Mouse (Mus musculus) limb, embryonic 14.5 days (tissue): ENCODE measurements at regions not wholly inside any gene's neighbourhood (a gene's known extent, or its start where the extent isn't known, plus 50 kb on each side); places are given as distances from the start of the nearest gene placed in this dataset.
"Not testable (repeated sequence)": the region's sequence is repeated elsewhere in the genome, so short reads cannot be mapped to it uniquely, and the experiment has no call there.

Experiments used
- ATAC-seq: fragments of 200-750 bp; cut with Nextera tagmentation; 2 replicates; pipeline ENCODE4 v1.8.0; 2017; ENCODE audit warnings: low read depth, moderate number of reproducible peaks, moderate TSS enrichment; ENCODE audit not compliant: low FRiP score
- DNase-seq: peaks from one replicate; pipeline ENCODE4 v3.0.0-alpha.2; 2015; ENCODE audit warnings: low spot score
- H3K27ac ChIP-seq: fragments of 300-500 bp; sonication (generic); replicated peaks from 2 replicates; pipeline ENCODE4 v1.5.1; 2014; ENCODE audit warnings: low read depth, mild to moderate bottlenecking, low read length, moderate library complexity, mixed read lengths
- H3K27me3 ChIP-seq: fragments of 300-500 bp; sonication (generic); 2 replicates; pipeline ENCODE4 v1.6.1; 2014; ENCODE audit warnings: low read length, mixed read lengths; ENCODE audit not compliant: control insufficient read depth, insufficient read depth
- H3K36me3 ChIP-seq: fragments of 300-500 bp; sonication (generic); 2 replicates; pipeline ENCODE4 v1.6.1; 2014; ENCODE audit warnings: mild to moderate bottlenecking, low read length, moderate library complexity, mixed read lengths; ENCODE audit not compliant: control insufficient read depth, insufficient read depth
- H3K4me1 ChIP-seq: fragments of 300-500 bp; sonication (generic); 2 replicates; pipeline ENCODE4 v1.6.1; 2014; ENCODE audit warnings: antibody characterized with exemption, low read length, mixed read lengths; ENCODE audit not compliant: control insufficient read depth, insufficient read depth
- H3K4me2 ChIP-seq: fragments of 300-500 bp; sonication (generic); replicated peaks from 2 replicates; pipeline ENCODE4 v1.6.1; 2014; ENCODE audit warnings: low read depth, mild to moderate bottlenecking, low read length, moderate library complexity; ENCODE audit not compliant: severe bottlenecking
- H3K4me3 ChIP-seq: fragments of 300-500 bp; sonication (generic); replicated peaks from 2 replicates; pipeline ENCODE4 v1.5.1; 2014; ENCODE audit warnings: low read length
- H3K9ac ChIP-seq: fragments of 300-500 bp; sonication (generic); 2 replicates; pipeline ENCODE4 v1.6.1; 2014; ENCODE audit warnings: mild to moderate bottlenecking, low read depth, low read length, moderate library complexity; ENCODE audit not compliant: severe bottlenecking
- H3K9me3 ChIP-seq: fragments of 300-500 bp; sonication (generic); 2 replicates; pipeline ENCODE4 v1.6.1; 2016; ENCODE audit warnings: low read length; ENCODE audit not compliant: control insufficient read depth
- POLR2A ChIP-seq: fragments of 200-500 bp; IDR thresholded peaks from 2 replicates; pipeline ENCODE4 v1.8.0; 2012; ENCODE audit warnings: inconsistent platforms, mild to moderate bottlenecking, moderate library complexity, borderline replicate concordance; ENCODE audit not compliant: insufficient read depth, insufficient read length; ENCODE audit errors: extremely low read depth
- WGBS: fragments of 180-500 bp; shearing (Covaris S2); extraction: QIAGEN DNeasy Blood & Tissue Kit; methylation state at CpG from one replicate; pipeline ENCODE4 v1.1.7; 2014; 5-methylcytosine and 5-hydroxymethylcytosine counted together

GRCm38 (mm10) chr7:92984701-92985682 lies 94.7 kb upstream of the Fam181b start:
- Histone ChIP-seq H3K9ac (no peak overlapping the region), H3K9me3 (no peaks in the 10 kb centered on the region), H3K4me1 (no peaks in the 10 kb centered on the region), H3K27ac (no peak overlapping the region), H3K4me3 (no peak overlapping the region), H3K4me2 (no peak overlapping the region), H3K27me3 (no peaks in the 10 kb centered on the region), H3K36me3 (no peaks in the 10 kb centered on the region)
- 61% methylated on average over 18 of the region's 18 CpGs for WGBS
- no peak for TF ChIP-seq POLR2A
- DNase-seq (no peak), ATAC-seq (no peak)

- DNase-seq (no peak), ATAC-seq (no peak)
- Histone ChIP-seq H3K4me1 (no peaks in the 10 kb centered on the region), H3K27ac (no peak overlapping the region), H3K36me3 (no peaks in the 10 kb centered on the region), H3K4me2 (no peak overlapping the region), H3K9me3 (no peaks in the 10 kb centered on the region), H3K9ac (no peak overlapping the region), H3K4me3 (no peak overlapping the region), H3K27me3 (no peaks in the 10 kb centered on the region)
- WGBS: 81% methylated on average over 2 of the region's 2 CpGs
- no peak for TF ChIP-seq POLR2A
Observed at GRCm38 (mm10) chr7:92985683-92986070, 94.0 kb upstream of the Fam181b start.

GRCm38 (mm10) chr7:92998886-92999285 lies 80.8 kb upstream of the Fam181b start:
- no peak for TF ChIP-seq POLR2A
- WGBS: 84% methylated on average over 3 of the region's 3 CpGs
- no peak overlapping the region for H3K27ac ChIP-seq
- H3K36me3 ChIP-seq: no peaks in the 10 kb centered on the region
- no peak overlapping the region for H3K4me2 ChIP-seq
- no peaks in the 10 kb centered on the region for H3K9me3 ChIP-seq
- no peaks in the 10 kb centered on the region for H3K27me3 ChIP-seq
- H3K4me3 ChIP-seq: no peak overlapping the region
- H3K4me1 ChIP-seq: no peaks in the 10 kb centered on the region
- DNase-seq (no peak), ATAC-seq (no peak)
- H3K9ac ChIP-seq: no peak overlapping the region

- not testable (repeated sequence) for H3K4me3 ChIP-seq, H3K27ac ChIP-seq, H3K9ac ChIP-seq, H3K4me1 ChIP-seq, DNase-seq, H3K4me2 ChIP-seq, H3K9me3 ChIP-seq, H3K27me3 ChIP-seq, H3K36me3 ChIP-seq
- WGBS: 45% methylated on average over 5 of the region's 5 CpGs
- 0 out of 2 replicates have a peak, but pooled peaks have one; percentile 15 for ATAC-seq
Observed at GRCm38 (mm10) chr7:93006694-93007231, 72.9 kb upstream of the Fam181b start.

- no peak overlapping the region for H3K4me2 ChIP-seq
- ATAC-seq (no peak), DNase-seq (no peak)
- WGBS: 65% methylated on average over 4 of the region's 4 CpGs
- no peaks in the 10 kb centered on the region for H3K36me3 ChIP-seq
- no peaks in the 10 kb centered on the region for H3K27me3 ChIP-seq
- TF ChIP-seq POLR2A: no peak
- no peak overlapping the region for H3K9ac ChIP-seq
- no peaks in the 10 kb centered on the region for H3K9me3 ChIP-seq
- H3K4me3 ChIP-seq: no peak overlapping the region
- no peaks in the 10 kb centered on the region for H3K4me1 ChIP-seq
- no peak overlapping the region for H3K27ac ChIP-seq
Observed at GRCm38 (mm10) chr7:93007721-93008120, 71.9 kb upstream of the Fam181b start.
